Mouse (Mus musculus): ENCODE measurements around the gene Rnf214.

The Rnf214 gene

GRCm38 (mm10) chr9:45906355-45907077, at the start of gene Rnf214, which contains the start of gene Pcsk7:
TSS of gene Rnf214 (minus strand) at chr9:45906911.
TSS of gene Pcsk7 (plus strand) at chr9:45906497.
- DNase-seq: peak; percentile 91

GRCm38 (mm10) chr9:45955107-45955963, 48.6 kb upstream of the Rnf214 start, which contains the start of gene Sidt2:
TSS of gene Sidt2 (minus strand) at chr9:45955258.
- DNase-seq: peak; percentile 93

- DNase-seq: no peak
Observed at GRCm38 (mm10) chr9:45954294-45955106, 47.8 kb upstream of the Rnf214 start.

GRCm38 (mm10) chr9:45953511-45954293, 47.0 kb upstream of the Rnf214 start:
- no peak for DNase-seq

- DNase-seq: no peak
Observed at GRCm38 (mm10) chr9:45952890-45953289, 46.2 kb upstream of the Rnf214 start.

GRCm38 (mm10) chr9:45952057-45952456, 45.3 kb upstream of the Rnf214 start:
- no peak for DNase-seq

- DNase-seq: no peak
Observed at GRCm38 (mm10) chr9:45946872-45947183, 40.1 kb upstream of the Rnf214 start.

GRCm38 (mm10) chr9:45946182-45946871, 39.6 kb upstream of the Rnf214 start:
- DNase-seq: no peak

GRCm38 (mm10) chr9:45945721-45946120, 39.0 kb upstream of the Rnf214 start:
- no peak for DNase-seq

GRCm38 (mm10) chr9:45944506-45945400, 38.0 kb upstream of the Rnf214 start:
- no peak for DNase-seq

GRCm38 (mm10) chr9:45943628-45944505, 37.2 kb upstream of the Rnf214 start:
- DNase-seq: no peak

GRCm38 (mm10) chr9:45942916-45943315, 36.2 kb upstream of the Rnf214 start:
- DNase-seq: no peak

- no peak for DNase-seq
Observed at GRCm38 (mm10) chr9:45942464-45942863, 35.8 kb upstream of the Rnf214 start.

- no peak for DNase-seq
Observed at GRCm38 (mm10) chr9:45941329-45941888, 34.7 kb upstream of the Rnf214 start.

GRCm38 (mm10) chr9:45939794-45940193, 33.1 kb upstream of the Rnf214 start:
- no peak for DNase-seq

- no peak for DNase-seq
Observed at GRCm38 (mm10) chr9:45938952-45939637, 32.4 kb upstream of the Rnf214 start.

GRCm38 (mm10) chr9:45938088-45938487, 31.4 kb upstream of the Rnf214 start:
- DNase-seq: no peak

- peak; percentile 40 for DNase-seq
Observed at GRCm38 (mm10) chr9:45936883-45937282, 30.2 kb upstream of the Rnf214 start.

Measured in layer of hippocampus, adult 9-11 months (tissue).